Mouse (Mus musculus): ENCODE results near the gene S100a13.

DNA sequence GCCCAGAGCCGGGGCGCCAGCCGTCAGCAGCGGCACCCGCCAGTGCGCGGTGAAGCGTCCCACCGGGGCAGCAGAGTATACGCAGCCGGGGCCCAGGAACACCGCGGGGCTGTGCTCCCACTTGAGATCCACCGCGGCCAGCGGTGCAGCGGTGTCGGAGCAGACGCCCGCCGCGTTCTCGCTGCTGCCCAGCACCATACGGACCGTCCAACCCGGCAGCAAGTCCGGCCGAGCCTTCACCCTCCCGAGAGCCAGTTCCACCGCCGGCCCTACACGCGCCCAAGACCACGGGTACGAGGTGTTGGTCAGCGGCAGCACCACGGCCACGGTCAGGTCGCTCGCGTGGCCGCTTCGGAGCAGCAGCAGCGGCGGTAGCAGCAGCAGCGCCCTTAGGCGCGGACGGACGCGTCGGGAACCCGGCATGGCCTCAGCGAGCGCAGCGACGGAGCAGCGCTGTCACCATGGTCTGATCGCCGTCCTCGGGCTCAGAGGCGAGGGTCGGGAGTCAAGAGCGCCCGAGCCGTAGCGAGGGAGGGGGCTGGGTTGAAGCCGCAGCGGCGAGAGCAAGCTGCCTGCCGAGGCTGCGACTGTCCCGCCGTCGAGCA is 49.1 kb upstream of the S100a13 start:
- no peak for TF ChIP-seq CTCF (IDR thresholded peaks at IDR 0.05; ENCODE audit: extremely low read depth, insufficient read depth, low read length)
- TF ChIP-seq POLR2A (IDR thresholded peaks at IDR 0.05; ENCODE audit: extremely low read depth, insufficient read depth, low read length) = no peak
